In the genomic region with DNA sequence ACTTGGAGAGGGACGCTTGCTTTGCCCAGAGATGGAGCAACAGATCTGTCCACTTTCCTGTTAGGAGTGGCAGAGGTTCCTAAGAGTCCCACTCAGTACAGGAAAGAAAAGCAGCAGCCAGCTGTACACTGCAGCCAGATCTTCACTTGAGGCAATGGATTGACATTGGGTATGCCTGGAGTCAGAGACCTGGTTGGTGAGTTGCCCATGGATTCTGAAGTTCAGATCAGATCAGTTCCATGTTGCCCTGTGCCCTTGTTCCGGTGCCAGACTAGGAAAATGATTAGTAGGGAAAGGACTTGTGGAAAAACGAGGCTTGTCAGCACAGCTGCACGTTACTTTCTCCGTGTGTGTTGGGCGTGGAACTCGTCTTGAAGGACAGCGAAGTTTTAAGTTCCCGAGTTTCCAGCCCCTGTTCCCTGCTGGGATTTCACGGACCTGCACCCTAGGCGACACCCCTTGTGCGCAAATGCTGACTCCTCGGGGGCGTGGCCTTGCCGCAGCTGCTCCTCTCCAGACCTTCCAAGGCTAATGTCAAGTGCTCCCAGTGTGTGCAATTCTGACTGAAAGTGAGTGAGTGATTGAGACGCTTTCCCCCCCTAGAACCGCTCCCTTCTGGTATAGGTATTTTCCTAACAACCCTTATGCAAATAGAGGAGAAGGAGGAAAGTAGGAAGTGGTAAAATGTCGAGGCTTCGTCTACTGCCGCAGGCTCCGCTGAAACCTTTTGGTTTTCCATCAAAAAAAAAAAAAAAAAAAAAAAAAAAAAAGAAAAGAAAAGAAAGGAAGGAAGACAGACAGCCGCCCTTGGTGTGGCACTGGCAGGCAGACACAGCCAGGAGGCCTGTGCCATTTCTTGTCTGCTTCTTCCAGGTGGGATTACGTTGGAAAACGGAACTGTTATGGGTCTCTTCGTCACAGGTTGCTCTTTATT, we compare ENCODE assay signal across 8 mouse cellular contexts. TPM values are rescaled to one million over a fixed set of nuclear protein-coding genes. Genes with fewer than 3 reads are reported as not detected.
DNase-seq lines count a peak whose midpoint lies in the region; ATAC-seq lines count a peak whose summit lies in the region.

No protein-coding gene starts in this region.

- DNase-seq in A20 (ENCODE audit: low read depth, low spot score), result peak; percentile 33
- peak; percentile 84 for DNase-seq in adrenal gland, adult 8-10 months
- peak; percentile 64 for DNase-seq in heart, postnatal 4 days
- DNase-seq in limb, embryonic 10.5 days (ENCODE audit: low spot score), result peak; percentile 52
- peak; percentile 64 for DNase-seq in mesoderm, embryonic 11.5 days (ENCODE audit: low read depth, low spot score)
- peak; percentile 22 for DNase-seq in testis, postnatal 14 days (ENCODE audit: low spot score)
- no peak for DNase-seq in left cerebral cortex, adult 11 months (ENCODE audit: low spot score)

- peak overlapping the region; percentile 25 for H3K4me3 ChIP-seq in forebrain, embryonic 13.5 days
- H3K4me3 ChIP-seq in limb, embryonic 10.5 days, result peak overlapping the region; percentile 38

- H3K36me3 ChIP-seq in forebrain, embryonic 13.5 days (ENCODE audit: poor library complexity, severe bottlenecking), result no peaks in the 10 kb centered on the region
- no peaks in the 10 kb centered on the region for H3K36me3 ChIP-seq in limb, embryonic 10.5 days

- H3K4me2 ChIP-seq in forebrain, embryonic 13.5 days, result peak overlapping the region; percentile 58

- peak; percentile 79 for ATAC-seq in forebrain, embryonic 13.5 days

- no peaks in the 10 kb centered on the region for H3K27me3 ChIP-seq in forebrain, embryonic 13.5 days
- 0 out of 2 replicates have a peak, but pooled peaks cover 5% of the 10 kb centered on the region for H3K27me3 ChIP-seq in limb, embryonic 10.5 days (ENCODE audit: low read depth, poor library complexity, severe bottlenecking)

- H3K27ac ChIP-seq in forebrain, embryonic 13.5 days, result peak overlapping the region; percentile 37; the same call in 1 of the 2 replicates
- H3K27ac ChIP-seq in limb, embryonic 10.5 days, result no peak overlapping the region

- no peaks in the 10 kb centered on the region for H3K9me3 ChIP-seq in forebrain, embryonic 13.5 days (replicated peaks)
- H3K9me3 ChIP-seq in limb, embryonic 10.5 days (replicated peaks), result no peaks in the 10 kb centered on the region

- H3K9ac ChIP-seq in forebrain, embryonic 13.5 days, result peak overlapping the region; percentile 31

- peaks cover 24% of the 10 kb centered on the region for H3K4me1 ChIP-seq in forebrain, embryonic 13.5 days
- peaks cover 41% of the 10 kb centered on the region for H3K4me1 ChIP-seq in limb, embryonic 10.5 days

- 11% methylated on average over 25 of the region's 25 CpGs for WGBS in forebrain, embryonic 13.5 days
- 8% methylated on average over 25 of the region's 25 CpGs for WGBS in limb, embryonic 10.5 days

RNA-seq across cellular contexts. Expression of gene Atxn7l1, which starts 28.4 kb away (rescaled TPM):
- 10 to 100 TPM; 25.2 to 44.6 (median 35.4) TPM for total RNA-seq in adrenal gland, adult 8-10 months (2022)
- polyA plus RNA-seq in forebrain, embryonic 13.5 days (2015; fragmentation: Nextera tagmentation; extraction: Ambion mirVana), result 13.9 and 15.4 TPM in 2 replicates
- total RNA-seq in heart, postnatal 4 days (2021), result 10 to 100 TPM; 16.8 to 17.5 TPM
- 11.0 and 11.7 TPM in 2 replicates for polyA plus RNA-seq in limb, embryonic 10.5 days (2016; fragmentation: Nextera tagmentation; extraction: Ambion mirVana)
